ENCODE assay signal across 26 mouse cellular contexts in the genomic region with DNA sequence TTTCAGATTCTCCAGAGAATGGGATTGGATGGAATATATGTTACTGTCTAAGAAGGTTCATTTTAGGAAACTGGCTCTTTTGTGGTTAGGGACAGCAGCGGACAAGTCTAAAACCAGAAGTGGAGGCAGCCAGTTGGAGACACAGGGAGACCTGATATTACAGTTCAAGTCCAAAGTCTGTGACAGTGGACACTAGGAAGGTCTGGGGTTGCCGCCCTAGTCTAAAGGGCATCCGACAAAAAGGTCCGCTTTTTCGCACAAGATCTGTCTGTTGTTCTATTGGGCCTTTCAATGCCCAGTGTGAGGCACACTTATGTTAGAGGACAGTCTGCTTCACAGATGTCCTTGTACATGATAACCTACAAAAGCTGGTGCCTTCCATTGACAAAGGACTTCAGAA.
"Had no signal": no experiment of that assay in that cellular context is flagged by ENCODE, and none has a peak within 500 bp of the region (broad histone marks: within the 10 kb centered on the region; RNA-seq: fewer than 3 reads in every experiment).

No protein-coding gene starts in this region.

- H3K4me1 ChIP-seq: embryonic facial prominence, embryonic 12.5 days; embryonic facial prominence, embryonic 15.5 days; forebrain, embryonic 15.5 days had no signal

- H3K36me3 ChIP-seq: embryonic facial prominence, embryonic 10.5 days; embryonic facial prominence, embryonic 12.5 days; embryonic facial prominence, embryonic 13.5 days; embryonic facial prominence, embryonic 15.5 days; forebrain, embryonic 10.5 days; forebrain, embryonic 12.5 days; forebrain, embryonic 15.5 days had no signal

- DNase-seq: cerebellum, adult 2 months; cerebellum, adult 8-10 months; cerebellum, adult 9-10 months; cerebellum, adult 9-11 months; cerebellum, postnatal 10 days; cerebellum, postnatal 14 days; cerebellum, postnatal 25 days; cerebellum, postnatal 36 days; embryo, embryonic 11 days; forebrain, postnatal 0 days; gastrocnemius, adult 2 months; gastrocnemius, postnatal 10 days; gastrocnemius, postnatal 14 days; gastrocnemius, postnatal 25 days; gastrocnemius, postnatal 36 days; heart, adult 18-20 months; heart, adult 2 months had no signal

- H3K27ac ChIP-seq: embryonic facial prominence, embryonic 10.5 days; embryonic facial prominence, embryonic 12.5 days; embryonic facial prominence, embryonic 13.5 days; embryonic facial prominence, embryonic 15.5 days; forebrain, embryonic 10.5 days; forebrain, embryonic 12.5 days; forebrain, embryonic 13.5 days; forebrain, embryonic 15.5 days; gastrocnemius, adult 2 months; heart, adult 2 months had no signal

- H3K27me3 ChIP-seq: embryonic facial prominence, embryonic 12.5 days; embryonic facial prominence, embryonic 13.5 days; embryonic facial prominence, embryonic 15.5 days; forebrain, embryonic 12.5 days; forebrain, embryonic 13.5 days; forebrain, embryonic 15.5 days had no signal

- H3K4me3 ChIP-seq: embryonic facial prominence, embryonic 10.5 days; embryonic facial prominence, embryonic 12.5 days; embryonic facial prominence, embryonic 13.5 days; embryonic facial prominence, embryonic 15.5 days; erythroblast, embryonic 14.5 days; forebrain, embryonic 10.5 days; forebrain, embryonic 12.5 days; forebrain, embryonic 13.5 days; forebrain, embryonic 15.5 days; gastrocnemius, adult 2 months; heart, adult 2 months had no signal
